Mouse (Mus musculus) mature B cell (primary cell): ENCODE measurements around the gene Olfr632.
"Not testable (repeated sequence)": the region's sequence is repeated elsewhere in the genome, so short reads cannot be mapped to it uniquely, and the experiment has no call there.

ENCODE experiments used
- in situ Hi-C: fragments of 300-500 bp; cut with MboI; formaldehyde crosslinking; loops from 2 replicates; pipeline ENCODE4 v1.14.3; 2019

Olfr632 gene

GRCm38 (mm10) chr7:103934264-103934663 is at the start of gene Olfr632:
TSS of gene Olfr632 (plus strand) at chr7:103934347.
- in situ Hi-C loops = no loop called here

DNA sequence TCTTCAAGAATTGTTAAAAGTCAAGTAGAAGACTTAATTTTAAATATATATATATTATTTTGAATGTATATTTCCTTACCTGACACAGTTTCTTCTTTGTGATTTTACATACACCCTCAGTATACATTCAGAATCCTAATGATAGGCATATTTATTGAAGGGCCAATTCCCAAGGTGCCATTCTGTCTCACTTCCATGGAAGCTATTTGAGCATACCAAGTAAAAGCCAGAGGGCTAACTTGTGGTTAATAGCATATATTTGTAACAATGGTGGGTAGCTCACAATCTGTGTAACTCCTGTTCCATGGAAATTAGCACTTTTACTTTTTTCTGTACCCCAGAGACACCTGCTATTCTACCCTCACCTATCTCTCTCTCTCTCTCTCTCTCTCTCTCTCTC is 48.0 kb upstream of the Olfr632 start, which contains the start of gene Olfr66:
Gene Olfr66 (minus strand): TSS at position 101 of the 400 bp plus-strand sequence.
- in situ Hi-C loops = no loop called here

DNA sequence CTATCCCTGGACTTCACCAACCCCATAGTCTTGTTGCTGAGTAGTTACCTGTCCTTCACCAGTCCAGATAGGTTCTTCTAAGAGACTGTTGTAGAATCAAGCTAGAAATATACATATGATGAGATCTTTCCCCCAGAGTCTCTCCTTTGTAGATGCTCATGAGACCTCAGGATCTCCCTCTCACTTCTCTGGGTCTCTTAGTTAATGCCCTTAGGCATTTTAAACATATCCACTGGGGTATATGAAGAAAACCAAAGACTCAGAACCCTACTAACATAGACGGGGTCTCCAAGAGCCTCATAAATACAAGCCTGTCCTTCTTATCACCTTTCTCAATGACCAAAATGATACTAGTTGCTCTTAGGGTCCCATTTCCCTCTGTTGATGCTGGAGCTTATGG is 39.8 kb upstream of the Olfr632 start, which contains the start of gene Olfr64:
Gene Olfr64 (minus strand): TSS at position 101 of the 400 bp plus-strand sequence.
- in situ Hi-C loops = no loop called here

GRCm38 (mm10) chr7:103903187-103903586 is 31.0 kb upstream of the Olfr632 start, which contains the start of gene Olfr65:
TSS of gene Olfr65 (plus strand) at chr7:103903487.
- in situ Hi-C loops = no loop called here

DNA sequence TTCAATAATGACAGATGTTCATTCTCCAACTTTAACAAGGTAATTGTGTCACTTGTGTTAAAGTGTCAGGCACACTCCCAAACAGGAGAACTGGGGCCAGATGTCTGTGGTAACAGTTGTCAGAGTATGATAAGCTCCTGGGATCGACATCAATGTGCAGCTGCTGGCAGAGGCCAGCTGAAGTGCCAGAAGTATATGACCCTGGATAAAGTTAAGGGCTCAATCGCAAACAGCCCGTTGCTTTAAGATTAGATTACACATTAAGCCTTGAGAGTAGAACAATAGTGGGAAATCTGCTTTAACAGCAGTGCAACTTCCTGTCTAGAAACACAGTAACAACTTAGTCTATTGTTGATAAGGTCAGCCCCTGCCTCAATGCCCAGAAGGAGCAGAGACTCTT is 24.1 kb upstream of the Olfr632 start:
- in situ Hi-C loops = no loop called here

DNA sequence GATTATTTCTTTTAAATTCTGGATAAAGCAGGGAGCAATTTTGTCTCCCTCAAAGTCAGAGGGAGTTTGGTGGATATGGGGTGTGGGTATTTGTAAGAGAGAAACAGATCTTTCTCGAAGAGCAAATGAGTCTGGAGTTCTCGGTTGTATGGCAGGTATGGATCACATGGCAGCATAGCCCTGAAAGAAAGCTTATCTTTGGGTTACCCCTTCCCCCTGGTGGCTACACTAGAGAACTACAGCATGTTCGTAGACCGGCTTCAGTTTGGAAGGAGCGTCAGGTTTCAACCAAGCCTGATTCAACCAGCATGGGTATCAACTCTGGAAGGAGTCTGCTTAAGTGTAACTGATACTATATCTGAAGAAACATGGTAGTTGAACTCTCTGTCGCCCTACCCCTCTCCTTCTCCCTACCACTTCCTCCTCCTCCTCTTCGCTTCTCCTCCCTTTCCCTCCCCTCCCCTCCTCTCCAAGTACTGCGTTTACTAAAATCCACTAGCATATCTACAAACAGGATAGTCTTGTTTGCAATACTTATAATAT is 21.1 kb upstream of the Olfr632 start:
- in situ Hi-C loops = no loop called here

- in situ Hi-C loops = no loop called here
These were observed 18.8 kb upstream of the Olfr632 start for GRCm38 (mm10) chr7:103915338-103915737.

- in situ Hi-C loops = no loop called here
These were observed 5.6 kb upstream of the Olfr632 start, which contains the start of gene Olfr631 for GRCm38 (mm10) chr7:103928525-103928924. TSS of gene Olfr631 (plus strand) at chr7:103928825.

GRCm38 (mm10) chr7:103942730-103943129 is 8.6 kb downstream of the Olfr632 start:
- in situ Hi-C loops = no loop called here

GRCm38 (mm10) chr7:103944137-103944536 is 10.0 kb downstream of the Olfr632 start, which contains the start of gene Olfr633:
TSS of gene Olfr633 (plus strand) at chr7:103944437.
- in situ Hi-C loops = no loop called here

GRCm38 (mm10) chr7:103966873-103967272 is 32.7 kb downstream of the Olfr632 start:
- in situ Hi-C loops = not testable (repeated sequence)

DNA sequence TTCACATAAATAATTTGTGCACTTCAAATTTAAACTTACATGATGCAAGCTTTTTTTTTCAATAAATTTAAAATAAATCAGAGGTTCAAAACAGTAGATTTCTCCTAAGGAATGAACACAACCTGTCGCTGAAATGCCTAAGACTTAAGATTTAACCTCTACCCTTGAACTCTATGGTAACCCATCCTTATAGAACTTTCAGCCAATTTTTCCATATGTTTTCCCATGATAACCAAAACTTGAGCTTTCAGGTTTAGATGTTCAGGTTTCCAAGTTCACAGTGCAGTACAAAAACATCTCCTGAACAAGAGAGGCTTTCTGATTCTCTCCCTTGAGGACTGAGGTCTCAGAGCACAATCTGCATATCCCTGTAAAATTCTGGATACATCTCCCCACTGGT is 36.7 kb downstream of the Olfr632 start, which contains the start of gene Olfr635:
Gene Olfr635 (plus strand): TSS at position 301 of the 400 bp plus-strand sequence.
- in situ Hi-C loops = no loop called here

DNA sequence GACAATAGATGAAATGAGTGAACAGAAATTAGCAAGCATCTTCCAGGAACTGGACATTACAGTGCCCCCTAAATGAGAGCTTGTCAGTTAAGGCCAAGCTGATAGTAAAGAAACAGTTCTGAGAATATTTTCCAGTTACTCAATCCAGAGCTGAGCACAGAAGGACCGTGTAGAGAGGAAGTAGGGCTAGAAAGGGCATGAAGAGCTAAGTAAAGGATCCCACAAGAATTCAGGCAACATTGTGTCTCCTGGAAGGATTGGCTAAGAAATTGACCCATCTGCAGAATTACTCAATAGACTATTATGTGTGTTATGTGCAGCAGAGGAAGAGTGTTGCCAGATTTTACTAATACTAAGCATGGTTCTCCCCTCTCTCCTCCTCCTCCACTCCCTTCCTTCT is 37.6 kb downstream of the Olfr632 start:
- in situ Hi-C loops = no loop called here
